Mouse (Mus musculus) c-Kit-positive CD71-positive TER-119-positive erythroid progenitor cells, embryonic 14.5 days (primary cell): ENCODE measurements around the gene Stat5b.

ENCODE experiments used
- DNase-seq: peaks from one replicate; pipeline ENCODE4 v3.0.0-alpha.2; 2013; ENCODE audit warnings: low spot score

Stat5b gene

DNA sequence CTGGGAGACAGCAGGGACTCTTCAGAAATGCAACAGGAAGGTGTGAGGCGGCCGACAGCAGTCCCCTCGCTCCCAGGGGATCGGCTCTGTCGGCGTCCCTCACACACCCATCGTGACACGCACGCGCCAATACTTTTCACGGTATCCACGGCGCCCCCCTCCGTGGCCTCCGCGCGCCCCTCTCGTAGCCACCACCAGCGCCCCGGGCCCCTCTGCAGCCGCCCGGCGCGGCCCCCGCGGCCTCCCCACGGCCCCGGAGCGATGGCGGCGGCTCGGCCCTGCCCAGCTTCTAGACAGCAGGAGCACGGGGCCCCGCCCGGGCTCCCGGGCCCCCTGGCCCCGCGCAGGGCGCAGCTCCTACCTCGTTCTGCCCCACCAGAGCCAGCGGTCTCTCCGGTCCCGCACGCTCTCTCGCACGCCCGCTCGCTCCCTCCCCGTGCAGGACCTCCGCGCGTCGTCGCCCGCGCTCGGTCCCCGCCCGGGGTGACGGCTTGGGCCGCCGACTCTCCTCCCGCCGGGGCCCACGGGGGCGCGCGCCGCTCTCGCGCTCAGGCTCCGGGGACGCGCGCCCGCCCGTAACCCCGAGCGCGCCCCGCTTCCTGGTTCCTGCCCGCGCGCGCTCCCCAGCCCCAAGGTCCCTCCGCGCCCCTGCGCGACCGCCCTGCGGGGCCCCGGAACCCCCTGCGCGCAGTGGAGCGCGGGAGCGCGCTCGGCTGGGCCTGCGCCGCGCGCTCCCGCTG is at the start of gene Stat5b:
Gene Stat5b, minus strand, starts transcription at position 687 of the 740 bp plus-strand sequence.
- peak; percentile 64 for DNase-seq

DNA sequence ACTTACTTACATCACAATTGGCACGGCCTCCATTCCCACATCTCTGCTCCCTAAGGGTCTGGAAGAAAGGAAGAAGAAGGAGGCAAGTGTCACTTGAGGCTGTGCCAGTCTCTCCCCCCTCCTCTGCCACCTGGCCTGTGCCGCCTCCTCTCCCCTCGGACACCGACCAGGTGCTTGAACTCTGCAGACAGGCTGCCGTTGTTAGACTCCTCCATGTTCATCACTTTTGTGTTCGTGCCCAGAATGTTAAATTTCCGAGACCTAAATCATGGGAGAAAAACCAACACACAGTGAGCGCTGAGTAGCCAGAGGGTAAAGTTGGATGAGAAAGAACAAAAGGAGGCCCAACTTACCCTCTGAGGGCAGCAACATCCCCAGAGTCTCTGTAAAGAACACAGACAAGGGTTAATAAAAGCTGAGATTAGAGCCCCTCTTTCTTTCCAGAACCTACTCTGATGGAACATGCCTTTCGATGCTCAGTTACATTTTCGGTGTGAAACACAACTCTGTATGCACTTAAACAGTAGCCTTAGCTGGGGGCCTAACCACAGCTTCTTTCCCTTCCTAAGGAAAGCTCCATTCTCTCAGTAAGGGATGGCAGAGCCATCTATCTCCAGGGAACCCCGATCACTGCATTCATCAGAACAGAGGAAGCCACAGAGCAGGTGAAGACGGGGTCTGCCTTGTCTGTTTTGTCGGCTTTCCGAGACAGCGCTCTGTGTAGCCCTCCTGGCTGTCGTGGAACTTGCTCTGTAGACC is 48.1 kb upstream of the Stat5b start:
- DNase-seq: no peak

DNA sequence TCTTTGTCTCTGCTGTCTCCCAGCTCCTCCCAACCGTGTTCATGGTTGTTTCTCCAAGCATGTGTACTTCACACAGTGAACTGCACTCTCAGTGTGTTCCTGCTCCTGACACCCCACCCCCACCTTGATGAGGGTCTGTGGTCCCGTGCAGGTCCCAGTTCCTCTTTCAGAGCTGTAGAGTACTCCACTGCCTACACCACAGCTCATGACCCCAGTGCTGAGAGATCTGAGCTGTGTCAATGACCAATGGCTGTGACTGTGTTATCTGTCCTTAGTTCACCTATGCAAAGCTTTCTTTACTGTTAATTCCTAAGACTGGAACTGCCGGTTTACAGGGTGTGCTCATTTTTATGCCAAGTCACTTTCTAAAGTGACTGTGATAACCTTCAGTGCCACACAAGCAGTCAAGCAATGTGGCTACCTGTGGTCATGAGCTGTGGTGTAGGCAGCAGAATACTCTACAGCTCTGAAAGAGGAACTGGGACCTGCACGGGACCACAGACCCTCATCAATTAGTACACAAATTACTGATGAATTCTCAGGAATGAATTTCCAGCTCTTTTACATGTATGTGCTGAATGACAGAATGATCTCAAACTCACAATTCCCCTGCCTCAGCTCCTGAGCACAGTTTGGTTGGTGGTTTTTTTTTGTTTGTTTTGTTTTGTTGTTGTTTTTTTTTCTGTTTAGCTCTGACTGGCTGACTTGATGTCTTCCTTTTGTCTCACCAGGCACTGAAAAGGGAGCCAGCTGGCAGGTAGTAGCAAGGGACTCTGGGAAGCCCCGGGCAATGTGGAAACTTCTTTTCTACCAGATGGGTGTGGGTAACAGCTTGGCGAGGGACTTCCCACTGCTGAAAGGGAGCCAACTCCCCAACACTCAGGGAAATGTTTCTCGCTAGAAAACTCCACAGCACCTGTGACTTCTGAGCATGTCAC is 47.0 kb upstream of the Stat5b start:
- no peak for DNase-seq

DNA sequence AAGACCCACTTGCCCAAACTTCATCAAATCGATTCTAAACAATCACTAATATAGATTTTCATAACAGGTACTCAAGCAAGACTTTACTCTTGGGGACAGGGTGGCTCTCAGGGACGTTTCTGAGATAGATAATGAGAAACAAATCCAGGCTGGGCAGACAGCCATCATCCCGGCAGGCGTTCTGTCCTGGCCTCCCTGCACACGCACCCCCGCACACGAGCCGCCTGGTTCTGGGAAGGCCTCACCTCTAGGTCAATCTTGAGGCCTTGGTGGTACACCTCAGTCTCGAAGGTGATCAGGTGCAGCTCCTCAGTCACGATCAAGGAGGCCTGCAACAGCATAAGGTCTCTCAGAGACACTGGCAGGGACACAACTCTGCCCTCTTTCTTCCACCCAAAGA is 45.6 kb upstream of the Stat5b start:
- no peak for DNase-seq

DNA sequence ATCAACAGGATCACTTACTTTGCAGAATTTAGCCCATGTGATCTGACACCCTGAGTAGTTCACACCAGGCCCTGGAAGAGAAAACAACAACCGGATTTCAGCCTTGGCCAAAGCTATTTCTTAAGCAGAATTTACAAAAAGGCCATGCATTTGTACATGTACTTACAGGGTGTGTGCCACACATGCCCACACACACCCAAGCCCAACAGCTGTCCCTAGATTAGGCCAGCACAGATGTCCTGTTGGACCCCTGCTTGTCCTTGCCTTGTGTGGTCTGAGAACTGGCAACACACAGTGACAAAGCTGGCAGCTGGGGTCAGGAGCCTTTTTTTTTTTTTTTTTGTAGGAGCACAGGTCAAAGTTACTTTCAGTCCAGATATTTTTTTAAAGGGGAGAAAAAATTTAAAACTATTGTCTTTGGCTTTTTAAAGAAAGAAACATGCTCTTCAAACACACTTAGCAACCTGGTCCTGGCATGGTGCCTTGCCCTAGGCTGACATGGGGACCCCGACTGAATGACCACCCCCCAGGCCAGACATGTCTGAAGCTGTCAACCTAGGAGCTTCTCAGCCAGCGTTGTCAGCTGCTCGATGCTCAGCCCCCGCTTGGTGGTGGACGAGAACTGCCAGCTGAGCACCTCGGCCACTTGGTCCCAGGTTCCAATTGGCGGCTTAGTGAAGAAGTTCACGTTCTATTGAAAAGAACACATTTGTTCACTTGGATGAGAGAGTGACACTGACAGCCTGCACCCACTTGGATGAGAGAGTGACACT is 43.8 kb upstream of the Stat5b start:
- DNase-seq: no peak

DNA sequence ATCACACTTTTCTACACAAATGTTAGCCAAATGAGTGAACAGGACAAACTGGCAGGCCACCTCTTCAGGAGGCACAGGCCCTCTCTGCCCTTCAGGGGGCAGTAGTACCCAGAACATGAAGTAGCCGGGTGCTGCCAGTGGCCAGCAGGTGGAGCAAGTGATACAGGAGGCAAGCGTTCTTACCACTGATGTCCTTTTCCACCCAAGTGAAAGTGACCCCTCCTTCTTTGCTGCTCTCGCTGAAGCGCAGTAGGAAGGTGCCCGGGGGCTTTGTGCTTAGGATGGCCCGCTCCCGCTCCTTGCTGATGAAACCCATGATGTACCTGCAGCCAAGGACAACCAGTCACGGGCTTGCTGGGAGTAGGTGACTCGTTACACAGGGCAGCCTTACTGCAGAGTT is 43.0 kb upstream of the Stat5b start:
- peak; percentile 91 for DNase-seq

GRCm38 (mm10) chr11:100892435-100892834 is 41.9 kb upstream of the Stat5b start:
- DNase-seq: no peak

DNA sequence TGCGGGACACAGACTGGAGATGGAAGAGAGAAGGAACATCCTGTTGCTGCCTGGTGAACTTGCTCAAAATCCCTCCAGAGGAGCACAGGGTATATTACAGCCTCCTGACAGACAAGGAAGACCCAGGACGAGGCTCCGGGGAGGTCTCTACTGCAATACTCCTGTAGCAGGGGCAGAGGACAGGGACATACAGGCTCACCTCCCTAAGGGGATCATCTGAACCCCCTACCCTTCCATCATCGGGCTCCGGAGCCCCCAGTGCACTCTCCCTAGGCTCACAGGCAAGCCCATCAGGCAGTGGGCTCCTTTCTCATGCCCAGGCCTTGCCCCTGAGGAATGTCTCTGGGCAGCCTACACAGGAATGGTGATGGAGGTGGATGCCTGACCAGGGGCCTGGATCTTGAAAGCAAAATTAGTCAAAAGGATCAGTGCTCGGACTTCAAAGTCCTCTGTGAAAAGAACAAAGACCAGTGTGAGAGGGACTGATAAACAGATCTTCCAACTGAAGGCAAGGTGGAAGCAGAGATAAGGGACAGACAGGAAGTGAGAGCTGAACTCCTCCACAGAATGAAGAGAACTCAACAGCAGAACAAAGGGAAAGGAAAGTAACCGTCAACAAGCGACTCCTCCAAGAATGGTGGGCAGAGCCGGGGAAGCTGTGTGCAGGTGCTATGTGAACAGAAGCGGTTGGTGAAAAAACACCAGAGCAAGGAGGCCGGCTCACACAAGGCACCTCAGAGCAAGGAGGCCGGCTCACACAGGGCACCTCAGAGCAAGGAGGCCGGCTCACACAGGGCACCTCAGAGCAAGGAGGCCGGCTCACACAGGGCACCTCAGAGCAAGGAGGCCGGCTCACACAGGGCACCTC is 41.0 kb upstream of the Stat5b start:
- peak; percentile 85 for DNase-seq

- no peak for DNase-seq
Observed at GRCm38 (mm10) chr11:100890481-100890880, 40.0 kb upstream of the Stat5b start.

DNA sequence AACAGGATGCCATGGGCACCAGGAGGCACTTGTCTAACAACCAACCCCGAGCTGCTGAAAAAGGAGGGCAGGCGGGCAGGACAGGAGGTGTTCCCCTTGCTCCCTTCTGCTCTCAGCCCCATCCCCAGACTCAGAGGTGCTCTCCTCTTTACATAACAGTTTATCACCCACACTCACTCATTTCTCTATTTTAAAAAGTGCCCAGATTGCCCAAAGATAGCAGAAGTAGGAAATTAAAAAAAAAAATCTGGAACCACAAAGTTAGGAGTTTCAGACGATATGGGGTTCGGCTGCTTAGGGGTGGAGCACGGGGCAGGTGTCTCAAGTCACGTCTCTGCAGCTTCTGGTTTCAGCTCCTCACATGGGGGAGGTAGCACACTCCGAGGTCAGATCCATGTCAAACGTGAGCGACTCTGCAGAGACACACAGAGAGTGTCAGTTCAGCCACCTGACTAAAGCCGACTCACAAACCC is 37.9 kb upstream of the Stat5b start:
- DNase-seq: no peak

DNA sequence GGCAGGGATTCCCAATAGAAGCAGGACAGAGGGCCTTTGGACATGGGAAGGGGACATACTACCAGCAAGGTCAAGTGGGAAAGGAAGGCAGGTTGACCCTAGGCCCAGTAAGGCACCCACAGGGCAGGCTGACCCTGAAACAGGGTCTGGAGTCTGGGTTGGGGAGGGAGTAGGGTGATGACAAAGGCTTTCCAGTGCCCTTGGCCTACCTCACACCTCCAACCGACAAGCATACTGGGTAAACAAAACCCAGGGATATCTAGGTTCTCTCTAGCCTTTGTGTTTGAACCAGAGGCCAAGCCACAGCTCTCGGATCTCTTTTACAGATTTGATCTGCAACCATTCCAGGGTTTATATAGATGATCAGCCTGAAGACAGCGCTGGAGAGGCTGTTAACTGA is 37.2 kb upstream of the Stat5b start:
- no peak for DNase-seq

DNA sequence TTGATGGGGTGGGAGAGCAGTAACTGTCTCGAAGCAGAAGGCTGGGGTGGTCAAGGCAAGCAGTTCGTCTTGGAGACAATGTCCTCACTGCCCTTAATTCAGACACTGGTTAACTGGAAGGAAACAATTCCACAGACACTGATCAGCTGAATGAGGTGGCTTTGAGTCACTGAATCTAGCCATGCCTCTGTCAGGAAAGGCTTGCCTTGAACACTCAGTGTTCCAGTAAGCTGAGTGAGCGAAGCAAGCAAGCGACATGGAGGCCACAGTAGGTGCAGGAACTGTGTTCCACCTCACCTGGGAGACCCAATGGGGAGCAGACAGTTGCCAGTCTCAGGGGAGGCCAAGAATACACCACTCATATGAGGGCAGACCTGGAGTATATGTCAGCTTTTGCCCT is 36.7 kb upstream of the Stat5b start:
- no peak for DNase-seq

- peak; percentile 62 for DNase-seq
Observed at GRCm38 (mm10) chr11:100886188-100886740, 35.7 kb upstream of the Stat5b start.

GRCm38 (mm10) chr11:100885472-100885871 is 34.9 kb upstream of the Stat5b start:
- DNase-seq: no peak

GRCm38 (mm10) chr11:100883640-100884039 is 33.1 kb upstream of the Stat5b start:
- DNase-seq: no peak

GRCm38 (mm10) chr11:100879321-100880078 is 29.0 kb upstream of the Stat5b start:
- no peak for DNase-seq

DNA sequence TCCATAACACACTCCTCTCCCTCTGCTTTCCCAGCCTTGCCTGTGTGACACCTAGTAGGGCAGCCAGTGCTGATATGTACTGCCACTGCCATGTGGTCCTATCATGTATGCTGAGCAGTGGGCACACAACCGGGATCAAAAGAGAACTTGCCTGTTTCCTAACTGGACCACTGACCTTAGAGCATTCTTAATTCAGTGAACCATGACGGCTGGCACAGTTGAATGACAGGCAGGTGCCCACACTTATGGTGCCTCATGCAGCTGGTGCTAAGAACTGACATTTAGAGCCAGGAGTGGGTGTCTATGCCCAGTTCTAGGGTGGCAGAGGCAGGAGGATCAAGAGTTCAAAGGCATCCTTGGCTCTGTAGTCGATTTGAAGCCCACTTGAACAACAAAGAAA is 25.2 kb upstream of the Stat5b start:
- DNase-seq: no peak

- no peak for DNase-seq
Observed at GRCm38 (mm10) chr11:100870968-100871350, 20.4 kb upstream of the Stat5b start.

GRCm38 (mm10) chr11:100870256-100870967 is 19.9 kb upstream of the Stat5b start:
- DNase-seq: no peak
